Mouse (Mus musculus) neural tube, embryonic 12.5 days (tissue): ENCODE measurements at regions not wholly inside any gene's neighbourhood (a gene's known extent, or its start where the extent isn't known, plus 50 kb on each side); places are given as distances from the start of the nearest gene placed in this dataset.

ENCODE experiments used
- ATAC-seq: fragments of 200-750 bp; cut with Nextera tagmentation; 2 replicates; pipeline ENCODE4 v1.8.0; 2017; ENCODE audit warnings: low read depth, mild to moderate bottlenecking, moderate TSS enrichment, moderate library complexity; ENCODE audit not compliant: low FRiP score
- H3K27ac ChIP-seq: fragments of 300-500 bp; sonication (generic); 2 replicates; pipeline ENCODE4 v1.5.1; 2016
- H3K27me3 ChIP-seq: fragments of 300-500 bp; sonication (generic); replicated peaks from 2 replicates; pipeline ENCODE4 v1.6.1; 2016; ENCODE audit warnings: mild to moderate bottlenecking
- H3K36me3 ChIP-seq: fragments of 300-500 bp; sonication (generic); 2 replicates; pipeline ENCODE4 v1.6.1; 2016; ENCODE audit warnings: mild to moderate bottlenecking
- H3K4me1 ChIP-seq: fragments of 300-500 bp; sonication (generic); 2 replicates; pipeline ENCODE4 v1.6.1; 2016
- H3K4me2 ChIP-seq: fragments of 300-500 bp; sonication (generic); replicated peaks from 2 replicates; pipeline ENCODE4 v1.6.1; 2016; ENCODE audit warnings: mild to moderate bottlenecking
- H3K4me3 ChIP-seq: fragments of 300-500 bp; sonication (generic); 2 replicates; pipeline ENCODE4 v1.5.1; 2016
- H3K9ac ChIP-seq: fragments of 300-500 bp; sonication (generic); 2 replicates; pipeline ENCODE4 v1.6.1; 2016; ENCODE audit warnings: mild to moderate bottlenecking
- H3K9me3 ChIP-seq: fragments of 300-500 bp; sonication (generic); 2 replicates; pipeline ENCODE4 v1.6.1; 2016; ENCODE audit warnings: mild to moderate bottlenecking
- WGBS: fragments of 180-500 bp; shearing (Covaris S2); methylation state at CpG from one replicate; pipeline ENCODE4 v1.1.7; 2016; 5-methylcytosine and 5-hydroxymethylcytosine counted together

DNA sequence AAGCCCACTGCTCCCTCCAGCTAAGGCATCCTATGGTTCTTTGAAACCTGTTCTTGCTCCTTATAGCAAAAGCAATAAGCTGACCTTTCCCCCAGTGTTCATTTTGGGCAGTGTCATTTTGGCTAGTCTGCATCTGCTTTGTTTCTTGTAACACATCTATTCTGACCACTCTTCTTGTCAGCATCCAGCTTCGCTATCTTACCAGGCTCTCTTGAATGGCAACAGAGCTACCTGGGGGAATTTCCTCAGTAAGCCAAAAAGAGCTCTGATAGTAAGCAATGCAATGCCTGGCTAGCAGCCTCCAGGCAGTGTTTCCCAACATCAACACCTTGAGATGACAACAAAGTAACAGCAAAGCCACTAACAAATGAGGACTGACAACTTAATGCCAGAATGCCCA, 429.0 kb upstream of the Gulo start:
- no peak overlapping the region for H3K9ac ChIP-seq
- H3K4me3 ChIP-seq, result no peak overlapping the region
- no peak overlapping the region for H3K27ac ChIP-seq
- H3K4me1 ChIP-seq, result no peaks in the 10 kb centered on the region
- ATAC-seq, result no peak
- no peaks in the 10 kb centered on the region for H3K36me3 ChIP-seq
- no peak overlapping the region for H3K4me2 ChIP-seq
- H3K27me3 ChIP-seq, result no peaks in the 10 kb centered on the region
- 0 out of 2 replicates have a peak, but pooled peaks cover 4% of the 10 kb centered on the region for H3K9me3 ChIP-seq
- 89% methylated on average over 1 of the region's 1 CpGs for WGBS

- Histone ChIP-seq H3K9ac (no peak overlapping the region), H3K27me3 (no peaks in the 10 kb centered on the region), H3K4me1 (no peaks in the 10 kb centered on the region), H3K27ac (no peak overlapping the region), H3K4me3 (no peak overlapping the region), H3K36me3 (no peaks in the 10 kb centered on the region), H3K4me2 (no peak overlapping the region), H3K9me3 (0 out of 2 replicates have a peak, but pooled peaks cover 4% of the 10 kb centered on the region)
- no peak for ATAC-seq
- WGBS, result 95% methylated on average over 5 of the region's 5 CpGs
Measured at GRCm38 (mm10) chr14:66431630-66432029, 422.6 kb upstream of the Gulo start.

DNA sequence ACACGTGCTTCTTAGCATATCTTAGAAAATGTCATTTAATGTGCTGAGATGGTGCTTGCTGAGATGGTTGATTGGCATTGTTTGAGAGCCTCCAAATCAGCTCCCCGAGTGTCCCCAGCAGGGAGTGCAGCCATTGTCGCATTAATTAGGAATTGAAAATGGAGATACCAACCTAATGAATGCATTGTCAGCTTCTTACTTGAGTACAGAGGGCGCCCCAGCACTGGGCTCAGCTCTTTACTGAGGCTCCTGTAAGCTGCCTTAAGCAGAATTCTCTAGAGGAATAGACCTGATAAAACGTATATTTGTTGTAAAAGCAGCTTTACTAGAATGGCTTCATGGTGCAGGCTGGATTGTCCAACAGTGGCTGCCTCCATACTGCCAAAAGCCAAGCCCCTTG, 415.1 kb upstream of the Gulo start:
- Histone ChIP-seq H3K4me1 (0 out of 2 replicates have a peak, but pooled peaks cover 5% of the 10 kb centered on the region), H3K36me3 (no peaks in the 10 kb centered on the region), H3K9ac (no peak overlapping the region), H3K4me2 (no peak overlapping the region), H3K9me3 (no peaks in the 10 kb centered on the region), H3K27ac (no peak overlapping the region), H3K4me3 (no peak overlapping the region), H3K27me3 (no peaks in the 10 kb centered on the region)
- WGBS, result 19% methylated on average over 5 of the region's 5 CpGs
- no peak for ATAC-seq
